Mouse (Mus musculus) cerebellum, adult 2 months (tissue): Measurements from ENCODE around the gene Nrcam. TPM values are rescaled to one million over a fixed set of nuclear protein-coding genes. Genes with fewer than 3 reads are reported as not detected.
A peak's percentile ranks its signal among the peaks of the same experiment; 100 is the strongest.

ENCODE experiments used
- DNase-seq, 2 experiments: peaks; one replicate each; pipeline ENCODE4 v3.0.0; 2021
- H3K27ac ChIP-seq: fragments of 200-500 bp; 2 replicates; pipeline ENCODE4 v1.5.1; 2012; ENCODE audit warnings: low read length, control low read depth, inconsistent platforms; ENCODE audit not compliant: insufficient read depth
- H3K27me3 ChIP-seq: fragments of 200-500 bp; 2 replicates; pipeline ENCODE4 v1.6.1; 2012; ENCODE audit warnings: inconsistent platforms, mild to moderate bottlenecking, low read length, moderate library complexity; ENCODE audit not compliant: control insufficient read depth, insufficient read depth
- H3K4me1 ChIP-seq: fragments of 200-500 bp; 2 replicates; pipeline ENCODE4 v1.6.1; 2011; ENCODE audit warnings: low read length; ENCODE audit not compliant: control insufficient read depth, insufficient read depth
- H3K4me3 ChIP-seq: fragments of 200-500 bp; replicated peaks from 2 replicates; pipeline ENCODE3; 2011; ENCODE audit warnings: mild to moderate bottlenecking, low read depth, low read length, control low read depth; ENCODE audit not compliant: insufficient read depth
- CTCF ChIP-seq: fragments of 200-500 bp; IDR thresholded peaks from 2 replicates; pipeline ENCODE4 v1.5.1; 2011; ENCODE audit warnings: low read depth, mild to moderate bottlenecking, control low read depth, low read length, moderate library complexity, borderline replicate concordance; ENCODE audit not compliant: insufficient read depth
- POLR2A ChIP-seq: fragments of 200-500 bp; IDR thresholded peaks from 2 replicates; pipeline ENCODE4 v1.6.1; 2011; ENCODE audit warnings: low read length, control low read depth, borderline replicate concordance; ENCODE audit not compliant: insufficient read depth
- WGBS: fragments of 180-500 bp; shearing (Covaris S2); methylation state at CpG from one replicate; pipeline ENCODE4 v1.1.7; 2018; 5-methylcytosine and 5-hydroxymethylcytosine counted together
- polyA plus RNA-seq: library from polyadenylated mRNA; depleted of rRNA; stranded (reverse); fragments of >200 nt; gene quantifications from 2 replicates; pipeline ENCODE4 v1.2.3, GENCODE M21; 2012; rRNA removed

Nrcam gene
- polyA plus RNA-seq, 1 experiment, result 88.0 TPM

DNA sequence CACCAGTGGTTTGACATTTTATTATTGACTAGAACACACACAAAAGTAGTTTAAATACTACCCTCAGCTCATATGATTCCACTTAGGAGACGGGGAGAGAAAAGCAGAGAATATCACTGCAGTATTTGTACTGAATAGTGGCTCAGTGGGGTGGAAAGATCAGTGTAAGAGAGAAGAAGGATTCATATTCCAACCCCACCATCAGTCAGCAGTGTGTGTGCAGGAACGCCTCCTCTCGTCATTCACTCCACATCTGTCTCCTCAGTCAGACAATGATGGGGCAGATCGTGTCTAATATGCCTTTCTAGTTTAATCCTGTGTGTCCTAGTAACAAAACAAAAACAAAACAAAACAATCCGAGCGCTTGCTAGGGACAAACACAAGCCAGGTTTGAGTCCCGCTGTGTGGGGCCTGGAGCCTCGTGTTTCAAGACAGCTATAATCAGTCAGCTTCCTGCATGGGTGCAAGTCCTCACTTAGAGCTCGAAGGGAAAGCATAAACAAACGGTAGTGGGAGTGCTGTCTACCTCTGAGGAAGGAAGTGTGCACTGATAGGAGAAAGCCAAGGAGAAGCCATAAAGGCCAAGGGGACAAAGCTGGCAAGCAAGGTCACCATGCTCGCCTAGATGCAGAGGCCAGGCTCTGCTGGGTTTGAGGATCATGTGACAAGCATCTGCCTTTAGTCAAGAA is 273.7 kb downstream of the Nrcam start:
- DNase-seq, result no peak
- TF ChIP-seq POLR2A (no peak), CTCF (no peak)
- Histone ChIP-seq H3K27ac (no peak overlapping the region), H3K4me1 (no peaks in the 10 kb centered on the region), H3K27me3 (no peaks in the 10 kb centered on the region), H3K4me3 (no peak overlapping the region)
- WGBS, result 78% methylated on average over 11 of the region's 11 CpGs

DNA sequence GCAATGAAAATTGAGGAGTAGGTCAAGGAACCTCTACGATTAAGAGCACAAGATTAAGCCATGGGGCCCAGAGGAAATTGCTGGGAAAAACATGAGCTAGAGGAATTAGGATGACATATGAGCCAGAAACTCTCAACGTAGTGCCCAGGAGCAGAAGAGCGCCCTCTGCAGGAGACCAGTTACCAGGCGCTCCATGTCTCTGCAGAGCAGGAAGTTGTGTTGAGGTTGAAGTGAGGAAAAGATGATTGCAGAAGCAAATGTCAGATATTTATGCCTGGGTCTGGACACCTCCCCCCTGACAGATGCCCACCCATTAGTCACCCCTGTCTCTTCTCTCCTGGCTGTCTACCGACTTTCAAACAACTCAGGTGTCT is 274.3 kb downstream of the Nrcam start:
- 84% methylated on average over 5 of the region's 5 CpGs for WGBS
- H3K27me3 ChIP-seq, result no peaks in the 10 kb centered on the region
- no peak overlapping the region for H3K27ac ChIP-seq
- TF ChIP-seq CTCF (peak; percentile 9; the same call in 1 of the 2 replicates), POLR2A (no peak)
- H3K4me1 ChIP-seq, result no peaks in the 10 kb centered on the region
- no peak for DNase-seq
- no peak overlapping the region for H3K4me3 ChIP-seq

DNA sequence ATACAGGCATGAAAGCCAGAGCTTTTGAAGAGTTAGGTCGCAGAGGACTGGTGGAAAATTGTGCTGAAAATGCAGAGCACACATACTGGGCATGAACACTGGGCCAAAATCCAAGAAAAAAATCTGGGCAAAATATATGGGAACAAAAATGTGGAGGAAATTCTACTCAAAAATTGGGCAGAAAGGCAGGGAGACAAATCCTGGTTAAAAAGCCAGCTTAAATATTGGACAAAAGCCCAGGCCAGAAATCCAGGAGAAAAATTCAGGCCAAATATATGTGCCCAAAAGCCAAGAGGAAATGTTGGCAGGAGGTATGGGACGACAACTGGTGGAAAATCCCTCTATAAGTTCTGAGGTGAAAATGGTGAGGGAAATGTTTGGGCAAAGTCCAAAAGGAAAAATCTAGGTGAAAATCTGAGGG is 288.3 kb downstream of the Nrcam start:
- H3K4me1 ChIP-seq, result no peaks in the 10 kb centered on the region
- no peak overlapping the region for H3K27ac ChIP-seq
- TF ChIP-seq POLR2A (no peak), CTCF (no peak)
- no peaks in the 10 kb centered on the region for H3K27me3 ChIP-seq
- H3K4me3 ChIP-seq, result no peak overlapping the region
- peak; percentile 46 to 86 for DNase-seq
- WGBS, result 7% methylated on average over 2 of the region's 2 CpGs

DNA sequence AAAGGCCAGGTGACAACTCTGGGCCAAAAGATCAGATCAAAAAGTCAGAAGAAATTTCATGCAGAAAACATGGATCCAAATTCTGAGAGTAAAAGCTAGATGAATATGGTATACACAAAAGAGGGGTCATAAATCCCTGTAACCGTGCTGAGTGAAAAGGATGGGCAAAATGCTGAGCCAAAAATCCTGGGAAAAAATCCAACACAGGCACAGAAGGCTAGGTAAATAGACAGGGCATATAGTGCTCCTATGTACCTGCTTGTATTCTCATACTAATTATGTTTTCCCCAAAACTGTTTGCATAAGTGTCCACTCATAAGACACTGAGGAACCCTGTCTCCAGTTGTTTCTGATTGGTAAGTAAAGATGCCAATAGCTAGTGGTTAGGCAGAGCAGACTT is 288.8 kb downstream of the Nrcam start:
- no peaks in the 10 kb centered on the region for H3K27me3 ChIP-seq
- peak in 1 of 2 experiments; percentile 74 for DNase-seq

DNA sequence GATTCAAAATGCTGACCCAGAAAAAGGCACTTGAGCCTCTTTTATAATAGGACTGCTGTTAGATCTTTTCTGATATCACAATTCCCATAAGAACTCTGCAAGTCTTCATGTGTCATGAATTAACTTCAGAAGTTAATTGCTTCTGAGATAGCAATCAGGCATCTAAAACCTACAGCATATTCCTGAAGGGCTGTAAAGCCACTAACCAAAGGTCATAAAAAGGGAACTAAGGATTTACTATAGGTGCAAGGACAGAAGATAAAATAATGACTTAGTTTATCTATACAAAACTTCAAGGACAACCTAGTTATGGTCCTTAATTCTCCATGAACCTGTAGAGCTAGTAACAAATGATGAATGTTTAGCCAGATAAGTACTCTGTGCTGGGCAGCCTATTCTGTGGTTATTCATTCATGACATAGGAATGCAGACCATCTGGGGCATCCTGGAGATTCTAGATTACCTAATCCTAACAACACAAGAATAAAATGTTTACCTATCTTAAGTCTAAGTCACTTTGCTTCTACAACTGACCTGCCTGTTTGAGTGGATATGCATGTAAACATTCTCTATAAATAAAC is 310.7 kb downstream of the Nrcam start:
- no peaks in the 10 kb centered on the region for H3K4me1 ChIP-seq
- no peaks in the 10 kb centered on the region for H3K27me3 ChIP-seq

More for the DNA sequence above, 288.8 kb downstream of the Nrcam start:
- Histone ChIP-seq H3K27ac (no peak overlapping the region), H3K4me1 (no peaks in the 10 kb centered on the region), H3K4me3 (no peak overlapping the region)
- TF ChIP-seq POLR2A, result no peak
- TF ChIP-seq CTCF, result no peak
- 10% methylated on average over 1 of the region's 1 CpGs for WGBS

DNA sequence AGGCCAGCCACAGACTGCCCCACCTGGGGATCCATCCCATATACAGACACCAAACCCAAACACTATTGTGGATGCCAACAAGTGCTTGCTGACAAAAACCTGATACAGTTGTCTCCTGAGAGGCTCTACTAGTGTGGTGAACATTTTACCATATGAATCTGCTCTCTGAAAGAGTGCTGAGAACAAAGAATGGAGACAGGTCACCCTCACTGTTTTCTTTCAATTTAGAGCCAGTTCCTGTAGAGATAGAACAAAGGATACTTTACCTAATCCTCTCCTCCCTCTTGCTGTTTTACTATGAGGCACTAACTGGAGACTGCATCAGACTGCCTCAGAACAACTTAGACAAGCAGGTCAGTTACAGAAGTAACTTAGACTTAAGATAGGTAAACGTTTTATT is 311.9 kb downstream of the Nrcam start:
- WGBS, result 12% methylated on average over 1 of the region's 1 CpGs
- no peak overlapping the region for H3K27ac ChIP-seq
- DNase-seq, result no peak
- no peak overlapping the region for H3K4me3 ChIP-seq
- H3K27me3 ChIP-seq, result no peaks in the 10 kb centered on the region
- TF ChIP-seq CTCF, result no peak
- no peak for TF ChIP-seq POLR2A
- H3K4me1 ChIP-seq, result no peaks in the 10 kb centered on the region

More for the DNA sequence above, 310.7 kb downstream of the Nrcam start:
- Histone ChIP-seq H3K4me3 (no peak overlapping the region), H3K27ac (no peak overlapping the region)
- TF ChIP-seq POLR2A (no peak), CTCF (no peak)
- no peak for DNase-seq

Other genes with a start within 250 kb of the Nrcam start
- 24.5 and 26.4 TPM in 2 replicates for gene Dnajb9, start 118.6 kb upstream of the Nrcam start, polyA plus RNA-seq
- 64.3 and 67.4 TPM in 2 replicates for gene Pnpla8, start 107.5 kb upstream of the Nrcam start, polyA plus RNA-seq